Mouse (Mus musculus): ENCODE results near the gene Rpusd1. TPM values are rescaled to one million over a fixed set of nuclear protein-coding genes. Genes with fewer than 3 reads are reported as not detected.

Gene Rpusd1
- polyA plus RNA-seq, 1 experiment from 2014 or later, result 24.4 TPM

- H3K27me3 ChIP-seq, result peaks cover 38% of the 10 kb centered on the region
- WGBS, result 4% methylated on average over 6 of the region's 6 CpGs
- H3K9ac ChIP-seq, result no peak overlapping the region
- H3K36me3 ChIP-seq, result no peaks in the 10 kb centered on the region
- no peak overlapping the region for H3K27ac ChIP-seq (replicated peaks)
- peaks cover 14% of the 10 kb centered on the region for H3K4me1 ChIP-seq (replicated peaks)
- H3K4me3 ChIP-seq, result no peak overlapping the region
- H3K4me2 ChIP-seq, result no peak overlapping the region
- ATAC-seq (ENCODE audit: low read depth), result no peak
- H3K9me3 ChIP-seq, result no peaks in the 10 kb centered on the region
Observed at GRCm38 (mm10) chr17:25716130-25716529, 11.3 kb upstream of the Rpusd1 start.

GRCm38 (mm10) chr17:25716711-25717637 is 10.5 kb upstream of the Rpusd1 start, which contains the start of gene Gng13:
Gng13 (plus strand) TSS chr17:25717171.
- ATAC-seq (ENCODE audit: low read depth), result 0 out of 2 replicates have a peak, but pooled peaks have one; percentile 21
- Histone ChIP-seq H3K4me1 (replicated peaks) (peaks cover 14% of the 10 kb centered on the region), H3K9ac (peak within 1 kb of the TSS; percentile 67), H3K4me3 (peak within 1 kb of the TSS; percentile 37), H3K36me3 (0 out of 2 replicates have a peak, but pooled peaks cover under 1% of the 10 kb centered on the region), H3K4me2 (peak within 1 kb of the TSS; percentile 65), H3K9me3 (no peaks in the 10 kb centered on the region), H3K27ac (replicated peaks) (no peak within 1 kb of the TSS), H3K27me3 (peaks cover 38% of the 10 kb centered on the region)
- WGBS, result 1% methylated on average over 45 of the region's 45 CpGs

GRCm38 (mm10) chr17:25717691-25718090 is 9.8 kb upstream of the Rpusd1 start:
- Histone ChIP-seq H3K27ac (replicated peaks) (no peak overlapping the region), H3K4me3 (peak overlapping the region; percentile 37), H3K4me1 (replicated peaks) (peaks cover 14% of the 10 kb centered on the region), H3K27me3 (peaks cover 38% of the 10 kb centered on the region), H3K9me3 (no peaks in the 10 kb centered on the region), H3K9ac (peak overlapping the region; percentile 67), H3K4me2 (peak overlapping the region; percentile 65), H3K36me3 (0 out of 2 replicates have a peak, but pooled peaks cover 5% of the 10 kb centered on the region)
- ATAC-seq (ENCODE audit: low read depth), result no peak
- WGBS, result 11% methylated on average over 6 of the region's 6 CpGs

- H3K4me1 ChIP-seq (replicated peaks), result peaks cover 16% of the 10 kb centered on the region
- 94% methylated on average over 5 of the region's 5 CpGs for WGBS
- 0 out of 2 replicates have a peak, but pooled peaks cover 5% of the 10 kb centered on the region for H3K36me3 ChIP-seq
- no peak overlapping the region for H3K9ac ChIP-seq
- H3K27ac ChIP-seq (replicated peaks), result no peak overlapping the region
- no peak for ATAC-seq (ENCODE audit: low read depth)
- H3K4me3 ChIP-seq, result no peak overlapping the region
- H3K4me2 ChIP-seq, result no peak overlapping the region
- peaks cover 21% of the 10 kb centered on the region for H3K27me3 ChIP-seq
- no peaks in the 10 kb centered on the region for H3K9me3 ChIP-seq
Observed at GRCm38 (mm10) chr17:25721476-25721875, 6.0 kb upstream of the Rpusd1 start.

GRCm38 (mm10) chr17:25723470-25723869 is 4.0 kb upstream of the Rpusd1 start:
- Histone ChIP-seq H3K27me3 (peaks cover 1% of the 10 kb centered on the region; the same call in 1 of the 2 replicates), H3K4me3 (no peak overlapping the region), H3K9ac (no peak overlapping the region), H3K36me3 (0 out of 2 replicates have a peak, but pooled peaks cover 5% of the 10 kb centered on the region), H3K4me2 (no peak overlapping the region), H3K4me1 (replicated peaks) (peaks cover 18% of the 10 kb centered on the region), H3K27ac (replicated peaks) (no peak overlapping the region), H3K9me3 (no peaks in the 10 kb centered on the region)
- no peak for ATAC-seq (ENCODE audit: low read depth)
- WGBS, result 96% methylated on average over 19 of the region's 19 CpGs

- no peak for ATAC-seq (ENCODE audit: low read depth)
- peaks cover 22% of the 10 kb centered on the region for H3K4me1 ChIP-seq (replicated peaks)
Observed at GRCm38 (mm10) chr17:25723919-25724318, 3.6 kb upstream of the Rpusd1 start.

GRCm38 (mm10) chr17:25725264-25725663 is 2.2 kb upstream of the Rpusd1 start:
- Histone ChIP-seq H3K27ac (replicated peaks) (no peak overlapping the region), H3K27me3 (no peaks in the 10 kb centered on the region), H3K4me3 (no peak overlapping the region), H3K9me3 (no peaks in the 10 kb centered on the region), H3K4me2 (no peak overlapping the region), H3K9ac (no peak overlapping the region), H3K4me1 (replicated peaks) (peaks cover 22% of the 10 kb centered on the region), H3K36me3 (peaks cover 8% of the 10 kb centered on the region)
- no peak for ATAC-seq (ENCODE audit: low read depth)
- 77% methylated on average over 6 of the region's 6 CpGs for WGBS

More at GRCm38 (mm10) chr17:25723919-25724318, 3.6 kb upstream of the Rpusd1 start:
- Histone ChIP-seq H3K4me3 (no peak overlapping the region), H3K27ac (replicated peaks) (no peak overlapping the region), H3K4me2 (no peak overlapping the region), H3K9ac (no peak overlapping the region), H3K27me3 (no peaks in the 10 kb centered on the region), H3K9me3 (no peaks in the 10 kb centered on the region), H3K36me3 (0 out of 2 replicates have a peak, but pooled peaks cover 5% of the 10 kb centered on the region)
- WGBS, result 80% methylated on average over 7 of the region's 7 CpGs

GRCm38 (mm10) chr17:25728009-25728270 is 470 bp downstream of the Rpusd1 start:
- Histone ChIP-seq H3K36me3 (peaks cover 12% of the 10 kb centered on the region), H3K9ac (peak overlapping the region; percentile 87), H3K27ac (replicated peaks) (no peak overlapping the region), H3K4me1 (replicated peaks) (peaks cover 25% of the 10 kb centered on the region), H3K9me3 (no peaks in the 10 kb centered on the region), H3K4me2 (peak overlapping the region; percentile 88), H3K4me3 (peak overlapping the region; percentile 58), H3K27me3 (no peaks in the 10 kb centered on the region)
- 28% methylated on average over 4 of the region's 4 CpGs for WGBS
- peak; percentile 4; the same call in 1 of the 2 replicates for ATAC-seq (ENCODE audit: low read depth)

GRCm38 (mm10) chr17:25732082-25732481 is 4.6 kb downstream of the Rpusd1 start:
- Histone ChIP-seq H3K4me2 (no peak overlapping the region), H3K27me3 (no peaks in the 10 kb centered on the region), H3K36me3 (peaks cover 12% of the 10 kb centered on the region), H3K27ac (replicated peaks) (no peak overlapping the region), H3K4me3 (no peak overlapping the region), H3K9me3 (no peaks in the 10 kb centered on the region), H3K9ac (no peak overlapping the region), H3K4me1 (replicated peaks) (peaks cover 14% of the 10 kb centered on the region)
- WGBS, result 14% methylated on average over 2 of the region's 2 CpGs
- ATAC-seq (ENCODE audit: low read depth), result no peak

- 86% methylated on average over 5 of the region's 5 CpGs for WGBS
- ATAC-seq (ENCODE audit: low read depth), result no peak
- H3K4me2 ChIP-seq, result no peak overlapping the region
Observed at GRCm38 (mm10) chr17:25735246-25735645, 7.8 kb downstream of the Rpusd1 start.

GRCm38 (mm10) chr17:25735745-25736144 is 8.3 kb downstream of the Rpusd1 start, which contains the start of gene Mslnl:
Mslnl (plus strand) TSS chr17:25736042.
- H3K27me3 ChIP-seq, result no peaks in the 10 kb centered on the region
- H3K36me3 ChIP-seq, result peaks cover 5% of the 10 kb centered on the region
- no peaks in the 10 kb centered on the region for H3K9me3 ChIP-seq
- no peak within 1 kb of the TSS for H3K4me3 ChIP-seq
- WGBS, result 84% methylated on average over 3 of the region's 3 CpGs
- no peak for ATAC-seq (ENCODE audit: low read depth)
- H3K9ac ChIP-seq, result no peak within 1 kb of the TSS
- H3K27ac ChIP-seq (replicated peaks), result no peak within 1 kb of the TSS
- 0 out of 2 replicates have a peak, but pooled peaks cover 3% of the 10 kb centered on the region for H3K4me1 ChIP-seq (replicated peaks)
- H3K4me2 ChIP-seq, result no peak within 1 kb of the TSS

More at GRCm38 (mm10) chr17:25735246-25735645, 7.8 kb downstream of the Rpusd1 start:
- H3K27ac ChIP-seq (replicated peaks), result no peak overlapping the region
- no peak overlapping the region for H3K4me3 ChIP-seq
- H3K36me3 ChIP-seq, result peaks cover 10% of the 10 kb centered on the region
- H3K27me3 ChIP-seq, result no peaks in the 10 kb centered on the region
- H3K9ac ChIP-seq, result no peak overlapping the region
- H3K9me3 ChIP-seq, result no peaks in the 10 kb centered on the region
- H3K4me1 ChIP-seq (replicated peaks), result 0 out of 2 replicates have a peak, but pooled peaks cover 3% of the 10 kb centered on the region

- Histone ChIP-seq H3K27me3 (no peaks in the 10 kb centered on the region), H3K27ac (replicated peaks) (no peak overlapping the region), H3K4me2 (no peak overlapping the region), H3K9me3 (no peaks in the 10 kb centered on the region), H3K36me3 (no peaks in the 10 kb centered on the region), H3K4me3 (no peak overlapping the region), H3K4me1 (replicated peaks) (no peaks in the 10 kb centered on the region), H3K9ac (no peak overlapping the region)
- 88% methylated on average over 7 of the region's 7 CpGs for WGBS
- ATAC-seq (ENCODE audit: low read depth), result no peak
Observed at GRCm38 (mm10) chr17:25738861-25739260, 11.4 kb downstream of the Rpusd1 start.

All from neural tube, embryonic 13.5 days (tissue).